Mouse (Mus musculus): ENCODE results near the gene Dnah1.

DNA sequence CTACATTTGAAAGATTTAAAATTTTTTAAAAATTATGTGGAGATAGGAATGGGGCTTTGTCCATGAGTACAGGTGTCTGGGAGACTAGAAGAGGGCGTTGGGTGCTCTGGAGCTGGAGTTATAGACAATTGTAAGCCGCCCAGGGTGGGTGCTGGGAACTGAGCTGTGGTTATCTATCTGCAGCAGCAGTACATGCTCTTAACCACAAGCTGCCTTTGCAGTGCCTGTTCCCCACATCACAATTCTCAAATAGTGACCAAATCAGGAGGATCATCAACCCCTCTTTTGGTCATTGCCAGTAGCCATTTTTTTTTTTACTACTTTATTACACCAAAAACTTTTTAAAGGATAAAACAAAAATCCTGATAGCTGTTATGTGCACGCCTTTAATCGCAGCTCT, 40.9 kb upstream of the Dnah1 start:
- TF ChIP-seq CTCF (IDR thresholded peaks at IDR 0.05; ENCODE audit: control insufficient read depth, insufficient read depth, low read length) = no peak
- no peak for TF ChIP-seq POLR2A (IDR thresholded peaks at IDR 0.05; ENCODE audit: borderline replicate concordance, control insufficient read depth, low read depth, low read length)

Measured in bone marrow, adult 2 months (tissue).